Mouse (Mus musculus) forebrain, embryonic 10.5 days (tissue): ENCODE data around the gene Nol4l. TPM values are rescaled to one million over a fixed set of nuclear protein-coding genes. Genes with fewer than 3 reads are reported as not detected.

ENCODE experiments used
- DNase-seq: peaks from one replicate; pipeline ENCODE4 v3.0.0-alpha.2; 2017; ENCODE audit warnings: low spot score; ENCODE audit errors: extremely low spot score
- H3K27ac ChIP-seq: fragments of 300-500 bp; sonication (generic); 2 replicates; pipeline ENCODE4 v1.5.1; 2016; ENCODE audit warnings: mild to moderate bottlenecking
- H3K27me3 ChIP-seq: fragments of 300-500 bp; sonication (generic); 2 replicates; pipeline ENCODE4 v1.6.1; 2016; ENCODE audit warnings: mild to moderate bottlenecking; ENCODE audit not compliant: poor library complexity, severe bottlenecking
- H3K36me3 ChIP-seq: fragments of 300-500 bp; sonication (generic); replicated peaks from 2 replicates; pipeline ENCODE4 v1.6.1; 2016; ENCODE audit warnings: mild to moderate bottlenecking, moderate library complexity
- H3K4me1 ChIP-seq: fragments of 300-500 bp; sonication (generic); 2 replicates; pipeline ENCODE4 v1.6.1; 2016
- H3K4me3 ChIP-seq: fragments of 300-500 bp; sonication (generic); 2 replicates; pipeline ENCODE4 v1.5.1; 2016; ENCODE audit warnings: mild to moderate bottlenecking, moderate library complexity
- H3K9me3 ChIP-seq: fragments of 300-500 bp; sonication (generic); 2 replicates; pipeline ENCODE4 v1.6.1; 2016; ENCODE audit warnings: mild to moderate bottlenecking, moderate library complexity
- WGBS: fragments of 180-500 bp; shearing (Covaris S2); methylation state at CpG from one replicate; pipeline ENCODE4 v1.1.7; 2016; 5-methylcytosine and 5-hydroxymethylcytosine counted together
- polyA plus RNA-seq: library from polyadenylated mRNA; unstranded; fragments of >200 nt; fragmentation: Nextera tagmentation; extraction: Ambion mirVana; gene quantifications from 2 replicates; pipeline ENCODE4 v1.2.1, GENCODE M21; 2016

Gene Nol4l
- polyA plus RNA-seq, 1 experiment from 2014 or later, result 12.3 TPM

DNA sequence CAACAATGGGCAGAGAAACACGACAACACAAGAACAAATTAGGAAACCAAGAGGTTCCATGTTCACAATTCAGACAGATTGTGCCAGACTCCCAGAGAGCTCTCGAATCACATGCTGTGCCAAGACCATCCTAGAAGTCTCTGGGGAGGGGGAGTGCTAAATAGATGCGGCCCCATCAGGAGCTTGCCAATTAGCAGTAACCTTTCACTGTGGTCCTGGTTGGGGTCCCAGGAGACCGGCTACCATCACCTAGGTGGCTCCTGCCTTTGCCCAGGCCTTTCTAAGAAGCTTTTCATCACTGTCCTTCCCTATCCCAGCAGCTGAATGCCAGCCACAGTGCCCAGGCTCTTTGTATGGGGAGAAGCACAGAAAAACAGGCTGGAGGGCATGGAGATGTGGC, 45.7 kb downstream of the Nol4l start:
- Histone ChIP-seq H3K9me3 (no peaks in the 10 kb centered on the region), H3K4me3 (no peak overlapping the region), H3K27ac (peak overlapping the region; percentile 77), H3K36me3 (no peaks in the 10 kb centered on the region), H3K27me3 (peaks cover 54% of the 10 kb centered on the region), H3K4me1 (peaks cover 32% of the 10 kb centered on the region)
- WGBS, result 51% methylated on average over 4 of the region's 4 CpGs
- no peak for DNase-seq

DNA sequence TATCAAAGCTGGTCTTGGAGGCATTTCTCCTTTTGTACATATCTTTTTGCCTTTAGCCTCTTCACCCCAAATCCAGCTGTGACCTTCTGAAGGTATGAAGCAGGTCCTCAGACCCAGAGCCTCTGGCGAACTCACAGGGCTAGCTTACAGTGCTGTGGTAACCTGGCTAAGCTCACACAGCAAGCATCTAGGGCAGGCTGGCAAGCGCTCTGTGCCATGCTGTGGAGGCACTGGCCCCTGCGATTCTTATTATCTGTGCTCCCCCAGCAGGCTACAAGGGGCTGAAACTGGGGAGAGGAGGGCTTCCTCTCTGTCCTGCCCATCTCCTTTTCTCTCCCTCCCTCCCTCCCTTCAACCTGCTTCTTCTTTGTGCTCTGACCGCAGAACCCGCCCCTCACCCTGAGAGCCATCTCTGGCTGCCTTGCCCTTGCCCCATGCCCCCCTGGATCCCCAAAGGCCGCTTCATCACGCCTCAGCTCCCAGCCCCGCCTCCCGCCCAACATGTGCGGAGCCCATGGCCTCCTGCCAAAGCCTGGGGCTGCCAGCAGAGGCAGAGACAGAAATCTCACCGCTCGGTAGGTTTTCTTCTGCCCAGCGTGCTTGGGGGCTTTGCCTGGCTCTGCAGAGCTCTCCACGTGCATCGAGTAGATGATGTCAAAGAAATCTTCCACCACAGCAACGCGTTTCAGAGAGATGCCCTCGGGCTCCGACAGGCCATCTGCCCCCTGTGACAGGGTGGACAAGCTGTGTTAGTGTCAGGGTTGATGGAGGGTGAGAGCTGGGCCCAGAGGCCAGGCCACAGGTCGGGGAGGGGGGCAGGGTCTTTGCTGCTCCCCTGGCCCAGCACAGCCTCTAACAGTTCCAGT, 46.4 kb downstream of the Nol4l start:
- Histone ChIP-seq H3K27ac (peak overlapping the region; percentile 77), H3K4me3 (peak overlapping the region; percentile 29), H3K9me3 (no peaks in the 10 kb centered on the region), H3K36me3 (no peaks in the 10 kb centered on the region), H3K4me1 (peaks cover 38% of the 10 kb centered on the region), H3K27me3 (peaks cover 47% of the 10 kb centered on the region)
- 12% methylated on average over 20 of the region's 20 CpGs for WGBS
- DNase-seq, result peak; percentile 41

DNA sequence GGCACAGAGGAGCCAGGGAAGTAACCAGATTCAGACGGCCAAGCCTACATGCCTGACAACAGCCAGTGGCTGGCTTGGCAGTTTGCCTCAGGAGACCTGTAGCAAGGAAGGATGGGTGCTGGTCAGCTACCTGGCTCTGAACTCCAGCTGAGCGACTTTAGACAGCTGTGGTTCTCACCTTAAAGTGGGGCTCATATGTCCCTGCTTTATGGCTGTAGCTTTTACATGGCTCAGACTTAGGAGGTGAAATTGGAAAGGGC, 48.0 kb downstream of the Nol4l start:
- DNase-seq, result no peak
- Histone ChIP-seq H3K27me3 (peaks cover 45% of the 10 kb centered on the region), H3K27ac (no peak overlapping the region), H3K4me1 (peaks cover 38% of the 10 kb centered on the region), H3K9me3 (no peaks in the 10 kb centered on the region), H3K36me3 (no peaks in the 10 kb centered on the region), H3K4me3 (no peak overlapping the region)
- WGBS, result 75% methylated on average over 2 of the region's 2 CpGs

DNA sequence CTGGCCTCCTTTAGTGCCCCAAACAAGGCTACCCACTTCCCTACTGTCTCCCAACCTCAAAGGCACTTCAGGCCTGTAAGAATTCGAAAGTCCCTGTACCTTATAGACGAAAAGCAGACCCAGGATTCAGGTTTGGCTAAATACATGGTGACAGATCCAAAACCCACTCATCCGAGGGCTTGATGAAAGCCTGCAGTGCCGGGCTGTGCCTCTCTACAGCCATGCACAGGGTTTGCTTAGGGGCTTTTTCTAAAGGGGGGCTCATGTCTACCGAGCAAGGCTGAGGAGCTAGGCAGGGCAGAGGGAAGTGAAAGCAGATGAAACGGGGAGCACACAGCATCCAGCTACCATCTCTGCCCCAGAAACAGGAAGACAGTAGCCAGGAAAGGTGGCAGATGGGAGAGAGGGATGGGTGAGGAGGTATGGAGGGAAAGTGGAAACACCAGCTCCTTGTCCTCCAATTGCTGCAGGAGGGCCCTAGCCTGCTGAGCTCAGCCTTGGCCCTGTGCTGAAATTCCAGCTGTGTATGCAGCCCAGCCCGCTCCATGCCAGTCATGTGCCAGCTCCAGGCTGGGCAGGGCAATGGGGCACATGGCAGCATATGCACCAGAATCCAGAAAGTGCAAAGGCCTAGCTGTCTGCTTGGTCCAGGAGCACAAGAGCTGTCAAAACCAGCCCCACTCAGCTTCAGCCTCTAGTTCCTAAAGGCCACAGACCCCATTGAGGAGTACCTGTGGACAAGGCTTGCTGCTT, 48.5 kb downstream of the Nol4l start:
- Histone ChIP-seq H3K4me1 (peaks cover 42% of the 10 kb centered on the region), H3K27me3 (peaks cover 45% of the 10 kb centered on the region), H3K9me3 (no peaks in the 10 kb centered on the region), H3K36me3 (no peaks in the 10 kb centered on the region), H3K4me3 (no peak overlapping the region), H3K27ac (no peak overlapping the region)
- WGBS, result 83% methylated on average over 7 of the region's 7 CpGs
- DNase-seq, result no peak

DNA sequence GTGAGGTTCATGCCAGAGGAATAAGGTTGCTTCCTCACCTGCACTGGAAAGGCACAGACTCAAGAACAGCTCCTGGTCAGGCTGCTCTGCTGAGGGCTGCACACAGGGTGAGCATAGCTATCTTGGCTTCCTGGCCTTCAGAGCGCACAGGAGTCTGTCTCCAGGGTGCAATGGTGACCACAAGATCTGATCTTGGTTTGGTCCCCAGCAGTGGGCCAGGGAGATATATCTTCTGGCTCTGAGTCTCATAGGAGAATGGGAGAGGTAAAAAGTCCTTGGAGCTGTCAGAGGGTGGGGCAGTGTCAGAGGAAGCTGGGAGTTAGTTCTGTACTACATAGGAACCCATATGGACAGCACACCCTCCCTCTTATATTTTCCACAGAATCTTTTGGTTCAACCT, 50.3 kb downstream of the Nol4l start:
- Histone ChIP-seq H3K36me3 (no peaks in the 10 kb centered on the region), H3K27me3 (peaks cover 35% of the 10 kb centered on the region), H3K27ac (no peak overlapping the region), H3K4me3 (no peak overlapping the region), H3K4me1 (peaks cover 56% of the 10 kb centered on the region), H3K9me3 (no peaks in the 10 kb centered on the region)
- no peak for DNase-seq
- 91% methylated on average over 1 of the region's 1 CpGs for WGBS

DNA sequence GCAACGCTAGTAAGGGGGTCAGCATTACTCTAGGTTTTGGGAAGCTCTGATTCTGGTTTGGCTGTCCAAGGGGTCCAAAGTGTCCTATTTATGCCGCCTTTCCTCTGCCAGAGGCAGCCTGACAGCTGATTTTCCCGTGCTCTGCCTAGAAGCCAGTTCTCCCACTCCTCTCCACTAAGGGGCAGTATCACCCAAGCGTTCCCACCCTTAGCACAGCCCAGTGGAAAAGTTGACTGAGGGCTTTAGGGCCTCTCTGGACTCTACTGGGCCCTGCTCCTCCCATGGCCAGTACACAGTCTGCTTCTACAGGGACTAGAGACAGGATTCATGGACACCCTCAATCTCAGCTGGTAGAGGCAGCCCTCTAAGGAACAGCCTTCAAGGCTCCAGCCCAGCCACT, 51.2 kb downstream of the Nol4l start:
- Histone ChIP-seq H3K27me3 (peaks cover 26% of the 10 kb centered on the region), H3K4me1 (peaks cover 50% of the 10 kb centered on the region), H3K27ac (peak overlapping the region; percentile 62; the same call in 1 of the 2 replicates), H3K9me3 (no peaks in the 10 kb centered on the region), H3K4me3 (no peak overlapping the region), H3K36me3 (no peaks in the 10 kb centered on the region)
- peak; percentile 69 for DNase-seq
- 15% methylated on average over 4 of the region's 4 CpGs for WGBS

DNA sequence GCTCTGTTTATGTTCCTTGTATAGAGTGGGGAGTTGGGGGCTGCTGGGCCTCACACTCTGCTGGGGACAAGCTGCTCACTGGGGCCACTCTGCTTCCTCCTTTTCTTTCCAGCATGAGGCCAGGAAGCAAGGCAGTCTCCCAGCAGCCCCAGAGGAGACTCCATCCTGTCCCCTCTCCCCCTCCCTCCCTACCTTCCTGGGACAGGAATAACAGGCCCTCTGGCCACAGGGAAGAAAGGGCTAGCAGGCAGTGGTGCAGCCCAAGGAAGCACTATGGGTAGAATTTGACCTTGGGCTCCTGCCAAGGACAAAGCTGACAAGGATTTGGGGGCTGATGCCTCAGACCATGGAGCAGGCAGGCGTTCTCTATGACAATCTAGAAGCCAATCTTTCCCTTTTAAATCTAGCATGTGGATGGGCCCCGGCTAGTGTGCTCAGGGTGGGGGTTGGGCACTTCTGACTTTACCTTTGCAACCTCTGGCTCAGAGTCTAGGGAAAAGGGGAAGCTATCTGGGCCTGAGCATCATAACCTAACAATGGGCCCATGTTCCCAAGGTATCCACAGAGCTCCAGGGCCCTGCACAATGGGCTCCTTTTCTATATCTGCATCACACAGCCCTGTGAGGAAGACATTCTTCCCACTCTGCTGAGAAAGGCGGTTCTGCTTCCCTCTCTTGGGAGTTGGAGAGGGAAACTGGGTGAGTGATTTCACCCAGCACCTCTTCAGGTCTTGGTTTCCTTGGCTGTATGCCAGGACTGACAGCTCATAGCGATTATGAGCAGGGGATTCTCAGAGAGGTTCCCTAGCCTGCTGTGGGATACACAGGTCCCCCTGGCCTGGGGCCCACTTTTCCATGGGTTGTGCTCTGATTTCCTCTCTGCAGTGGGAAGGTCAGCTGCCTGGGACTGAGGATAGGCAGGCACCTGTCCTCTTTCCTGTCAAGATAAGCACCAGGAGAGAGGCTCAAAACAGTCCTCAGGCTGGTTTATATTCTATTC, 54.4 kb downstream of the Nol4l start:
- 53% methylated on average over 4 of the region's 4 CpGs for WGBS
- Histone ChIP-seq H3K36me3 (no peaks in the 10 kb centered on the region), H3K9me3 (no peaks in the 10 kb centered on the region), H3K27ac (peak overlapping the region; percentile 69), H3K27me3 (no peaks in the 10 kb centered on the region), H3K4me1 (peaks cover 40% of the 10 kb centered on the region), H3K4me3 (no peak overlapping the region)
- no peak for DNase-seq

DNA sequence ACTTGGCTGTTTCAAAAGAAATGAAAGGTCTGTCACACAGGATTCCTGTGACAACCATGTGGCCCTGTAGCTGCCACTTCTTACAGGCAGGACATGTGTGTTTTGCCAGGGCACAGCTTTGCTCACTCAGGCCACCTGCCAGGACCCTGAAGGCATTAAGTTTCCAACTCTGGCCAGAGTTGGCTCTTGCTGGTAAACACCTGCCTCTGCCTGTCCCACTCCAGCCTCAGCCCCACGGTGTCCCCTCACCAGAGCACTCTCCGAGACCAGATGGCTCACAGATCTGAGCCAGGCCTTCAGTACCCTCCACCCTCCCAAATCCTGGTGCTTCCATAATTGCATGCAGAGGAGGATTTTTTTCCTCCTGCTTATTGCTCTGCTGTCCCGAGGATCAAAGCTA, 58.8 kb downstream of the Nol4l start:
- peaks cover 45% of the 10 kb centered on the region for H3K4me1 ChIP-seq
- no peak overlapping the region for H3K4me3 ChIP-seq
- H3K9me3 ChIP-seq, result no peaks in the 10 kb centered on the region
- no peak for DNase-seq
- 0 out of 2 replicates have a peak overlapping the region, but pooled peaks have one; percentile 8 for H3K27ac ChIP-seq
- H3K36me3 ChIP-seq, result no peaks in the 10 kb centered on the region
- WGBS, result 60% methylated on average over 3 of the region's 3 CpGs
- H3K27me3 ChIP-seq, result no peaks in the 10 kb centered on the region

DNA sequence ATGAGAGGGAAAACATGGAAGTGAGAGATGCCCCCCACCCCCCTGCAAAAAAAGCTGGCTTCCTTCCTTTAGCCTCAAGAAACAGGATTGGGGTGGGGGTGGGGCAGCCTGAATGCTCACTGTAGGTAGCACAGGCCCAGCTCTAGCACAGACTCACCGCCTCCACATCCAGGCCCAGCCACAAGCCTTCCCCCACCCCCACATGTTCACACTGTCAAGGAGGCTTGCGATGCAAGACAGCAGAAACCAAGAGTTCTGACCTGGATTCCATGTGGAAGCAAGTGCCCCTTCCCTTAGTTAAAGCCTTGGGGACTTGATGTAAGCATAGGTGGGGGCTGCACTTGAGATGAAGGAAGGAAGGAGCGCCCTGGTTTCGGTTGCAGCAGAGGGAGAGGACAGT, 60.0 kb downstream of the Nol4l start:
- Histone ChIP-seq H3K27ac (peak overlapping the region; percentile 32), H3K9me3 (no peaks in the 10 kb centered on the region), H3K4me1 (peaks cover 33% of the 10 kb centered on the region), H3K27me3 (no peaks in the 10 kb centered on the region), H3K4me3 (no peak overlapping the region), H3K36me3 (no peaks in the 10 kb centered on the region)
- no peak for DNase-seq
- 52% methylated on average over 4 of the region's 4 CpGs for WGBS

DNA sequence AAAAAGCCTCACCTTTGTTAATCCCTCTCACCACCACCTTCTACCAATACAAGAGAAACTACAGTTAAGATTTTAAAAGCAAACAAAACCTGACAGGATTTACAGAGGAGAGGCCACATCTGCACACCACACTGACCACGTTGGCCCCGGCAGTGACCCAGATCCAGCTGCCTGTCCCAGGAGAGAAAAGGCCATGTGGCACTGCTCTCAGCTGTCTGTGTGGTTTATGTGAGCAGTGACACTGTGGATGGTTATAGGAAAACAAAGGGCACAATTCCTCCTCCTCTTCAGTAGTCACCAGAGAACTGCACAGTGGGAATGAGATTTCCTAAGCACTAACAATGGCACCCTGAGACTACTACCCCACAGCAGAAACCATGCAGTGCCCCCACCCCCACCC, 60.5 kb downstream of the Nol4l start:
- WGBS, result 59% methylated on average over 2 of the region's 2 CpGs
- no peak for DNase-seq
- Histone ChIP-seq H3K4me3 (no peak overlapping the region), H3K27me3 (no peaks in the 10 kb centered on the region), H3K9me3 (no peaks in the 10 kb centered on the region), H3K36me3 (no peaks in the 10 kb centered on the region), H3K4me1 (peaks cover 28% of the 10 kb centered on the region), H3K27ac (peak overlapping the region; percentile 32)

DNA sequence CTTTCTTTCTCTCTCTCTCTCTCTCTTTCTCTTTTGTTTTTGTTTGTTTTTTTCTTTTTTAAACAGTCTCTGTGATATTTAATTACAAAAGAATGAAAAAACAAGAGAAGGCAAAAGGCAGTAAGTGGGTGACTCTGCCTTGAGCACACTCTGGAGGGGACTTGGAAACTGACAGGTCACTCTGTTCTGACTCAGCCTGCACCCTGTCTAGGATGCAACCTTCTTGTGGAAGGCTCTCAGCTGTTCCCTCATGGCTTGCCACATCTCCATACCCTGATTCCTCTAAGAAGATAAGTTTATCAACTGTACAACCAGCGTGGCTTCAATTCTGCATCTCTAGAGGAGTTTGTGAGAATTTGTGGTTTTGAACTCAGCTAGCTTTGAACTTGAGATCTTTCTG, 62.4 kb downstream of the Nol4l start:
- Histone ChIP-seq H3K4me1 (peaks cover 28% of the 10 kb centered on the region), H3K4me3 (no peak overlapping the region), H3K36me3 (0 out of 2 replicates have a peak, but pooled peaks cover 2% of the 10 kb centered on the region), H3K27ac (no peak overlapping the region), H3K9me3 (no peaks in the 10 kb centered on the region), H3K27me3 (no peaks in the 10 kb centered on the region)
- WGBS, result 89% methylated on average over 1 of the region's 1 CpGs
- no peak for DNase-seq

DNA sequence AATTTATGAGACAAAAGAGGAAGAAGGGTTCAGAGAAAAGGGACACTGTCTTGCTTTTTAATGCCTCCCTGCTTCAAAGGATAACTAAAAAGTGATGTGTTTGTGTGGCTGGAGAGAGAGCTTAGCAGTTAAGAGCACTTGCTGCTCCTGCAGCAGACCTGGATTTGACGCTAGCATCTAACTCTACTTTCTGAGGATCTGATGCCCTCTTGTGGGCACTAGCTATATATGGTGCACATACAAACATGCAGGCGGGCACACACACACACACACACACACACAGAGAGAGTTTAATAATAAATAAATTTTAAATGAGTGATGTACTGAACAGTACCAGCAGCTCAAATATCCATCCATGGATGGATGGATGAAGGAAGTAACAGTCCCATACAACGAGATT, 66.5 kb downstream of the Nol4l start:
- H3K4me3 ChIP-seq, result no peak overlapping the region
- H3K36me3 ChIP-seq, result 0 out of 2 replicates have a peak, but pooled peaks cover 2% of the 10 kb centered on the region
- H3K4me1 ChIP-seq, result peaks cover 12% of the 10 kb centered on the region
- no peak overlapping the region for H3K27ac ChIP-seq
- no peaks in the 10 kb centered on the region for H3K27me3 ChIP-seq
- H3K9me3 ChIP-seq, result no peaks in the 10 kb centered on the region
- WGBS, result 83% methylated on average over 3 of the region's 3 CpGs
- DNase-seq, result no peak
